Mouse (Mus musculus) midbrain, embryonic 11.5 days (tissue): Measurements from ENCODE around the gene Rhof. TPM values are rescaled to one million over a fixed set of nuclear protein-coding genes. Genes with fewer than 3 reads are reported as not detected.
A peak's percentile ranks its signal among the peaks of the same experiment; 100 is the strongest.

ENCODE experiments used
- ATAC-seq: fragments of 200-750 bp; cut with Nextera tagmentation; 2 replicates; pipeline ENCODE4 v1.8.0; 2017; ENCODE audit warnings: moderate TSS enrichment, moderate library complexity; ENCODE audit not compliant: low FRiP score
- DNase-seq: peaks from one replicate; pipeline ENCODE4 v3.0.0; 2015; ENCODE audit warnings: low spot score; ENCODE audit errors: missing footprints
- H3K27ac ChIP-seq: fragments of 300-500 bp; sonication (generic); 2 replicates; pipeline ENCODE4 v1.5.1; 2014; ENCODE audit warnings: low read depth, low read length
- H3K27me3 ChIP-seq: fragments of 300-500 bp; sonication (generic); 2 replicates; pipeline ENCODE4 v1.6.1; 2014; ENCODE audit warnings: mild to moderate bottlenecking, low read length, moderate library complexity, mixed read lengths; ENCODE audit not compliant: control insufficient read depth, insufficient read depth
- H3K36me3 ChIP-seq: fragments of 300-500 bp; sonication (generic); 2 replicates; pipeline ENCODE4 v1.6.1; 2014; ENCODE audit warnings: mild to moderate bottlenecking, low read length, moderate library complexity, mixed read lengths; ENCODE audit not compliant: control insufficient read depth, insufficient read depth
- H3K4me1 ChIP-seq: fragments of 300-500 bp; sonication (generic); 2 replicates; pipeline ENCODE4 v1.6.1; 2014; ENCODE audit warnings: low read length; ENCODE audit not compliant: control insufficient read depth, insufficient read depth
- H3K4me2 ChIP-seq: fragments of 300-500 bp; sonication (generic); 2 replicates; pipeline ENCODE4 v1.6.1; 2014; ENCODE audit warnings: mild to moderate bottlenecking, moderate library complexity
- H3K4me3 ChIP-seq: fragments of 300-500 bp; sonication (generic); 2 replicates; pipeline ENCODE4 v1.5.1; 2014; ENCODE audit warnings: low read depth, low read length
- H3K9ac ChIP-seq: fragments of 300-500 bp; sonication (generic); 2 replicates; pipeline ENCODE4 v1.6.1; 2014; ENCODE audit warnings: low read length
- H3K9me3 ChIP-seq: fragments of 300-500 bp; sonication (generic); 2 replicates; pipeline ENCODE4 v1.6.1; 2016; ENCODE audit warnings: low read length; ENCODE audit not compliant: control insufficient read depth
- WGBS: fragments of 180-500 bp; shearing (Covaris S2); extraction: QIAGEN DNeasy Blood & Tissue Kit; methylation state at CpG from one replicate; pipeline ENCODE4 v1.1.7; 2014; 5-methylcytosine and 5-hydroxymethylcytosine counted together
- polyA plus RNA-seq: library from polyadenylated mRNA; unstranded; fragments of >200 nt; fragmentation: Nextera tagmentation; extraction: Ambion mirVana; gene quantifications from 2 replicates; pipeline ENCODE4 v1.2.1, GENCODE M21; 2014

The Rhof gene
- polyA plus RNA-seq, 1 experiment from 2014 or later: 1.6 TPM

- H3K9me3 ChIP-seq: no peaks in the 10 kb centered on the region
- no peaks in the 10 kb centered on the region for H3K27me3 ChIP-seq
- WGBS: 85% methylated on average over 9 of the region's 9 CpGs
- H3K4me1 ChIP-seq: no peaks in the 10 kb centered on the region
- H3K4me3 ChIP-seq: no peak overlapping the region
- ATAC-seq (no peak), DNase-seq (no peak)
- no peak overlapping the region for H3K27ac ChIP-seq
- no peak overlapping the region for H3K4me2 ChIP-seq
- H3K9ac ChIP-seq: no peak overlapping the region
- H3K36me3 ChIP-seq: peaks cover 64% of the 10 kb centered on the region
Observed at GRCm38 (mm10) chr5:123162942-123163341, 30.4 kb upstream of the Rhof start.

DNA sequence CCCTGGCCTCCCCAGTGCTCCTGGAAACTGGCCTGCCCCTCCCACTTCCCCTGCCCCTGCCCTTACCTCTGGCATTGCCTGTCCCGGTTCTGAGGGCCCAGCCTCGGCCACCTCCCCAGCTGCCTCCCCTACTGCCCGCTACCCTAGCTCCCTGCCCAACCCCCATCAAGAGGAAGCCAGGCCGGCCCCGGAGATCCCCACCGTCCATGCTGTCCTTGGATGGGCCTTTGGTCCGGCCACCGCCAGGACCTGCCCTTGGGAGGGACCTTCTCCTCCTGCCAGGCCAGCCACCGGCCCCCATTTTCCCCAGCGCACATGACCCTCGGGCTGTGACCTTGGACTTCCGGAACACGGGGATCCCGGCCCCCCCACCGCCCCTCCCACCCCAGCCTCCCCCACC lies 27.8 kb upstream of the Rhof start:
- no peak for ATAC-seq
- peaks cover 61% of the 10 kb centered on the region for H3K36me3 ChIP-seq

DNA sequence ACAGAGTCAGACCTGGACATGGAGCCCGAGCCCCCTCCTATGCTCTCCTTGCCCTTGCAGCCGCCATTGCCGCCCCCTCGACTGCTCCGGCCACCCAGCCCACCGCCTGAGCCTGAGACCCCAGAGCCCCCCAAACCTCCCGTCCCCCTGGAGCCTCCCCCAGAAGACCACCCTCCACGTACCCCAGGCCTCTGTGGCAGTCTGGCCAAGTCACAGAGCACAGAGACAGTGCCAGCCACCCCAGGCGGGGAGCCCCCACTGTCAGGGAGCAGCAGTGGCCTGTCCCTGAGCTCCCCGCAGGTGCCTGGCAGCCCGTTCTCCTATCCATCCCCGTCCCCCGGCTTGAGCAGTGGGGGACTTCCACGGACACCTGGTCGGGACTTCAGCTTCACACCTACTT lies 27.4 kb upstream of the Rhof start:
- H3K36me3 ChIP-seq: peaks cover 61% of the 10 kb centered on the region
- no peaks in the 10 kb centered on the region for H3K4me1 ChIP-seq
- no peak overlapping the region for H3K27ac ChIP-seq
- H3K27me3 ChIP-seq: no peaks in the 10 kb centered on the region
- no peak overlapping the region for H3K9ac ChIP-seq
- H3K4me3 ChIP-seq: no peak overlapping the region
- no peak overlapping the region for H3K4me2 ChIP-seq
- WGBS: 90% methylated on average over 15 of the region's 15 CpGs
- no peaks in the 10 kb centered on the region for H3K9me3 ChIP-seq
- ATAC-seq: no peak
- no peak for DNase-seq

More for the DNA sequence above, 27.8 kb upstream of the Rhof start:
- 94% methylated on average over 14 of the region's 15 CpGs for WGBS
- H3K4me1 ChIP-seq: no peaks in the 10 kb centered on the region
- H3K27ac ChIP-seq: no peak overlapping the region
- H3K4me3 ChIP-seq: no peak overlapping the region
- H3K4me2 ChIP-seq: no peak overlapping the region
- H3K27me3 ChIP-seq: no peaks in the 10 kb centered on the region
- no peak for DNase-seq
- H3K9me3 ChIP-seq: no peaks in the 10 kb centered on the region
- no peak overlapping the region for H3K9ac ChIP-seq

DNA sequence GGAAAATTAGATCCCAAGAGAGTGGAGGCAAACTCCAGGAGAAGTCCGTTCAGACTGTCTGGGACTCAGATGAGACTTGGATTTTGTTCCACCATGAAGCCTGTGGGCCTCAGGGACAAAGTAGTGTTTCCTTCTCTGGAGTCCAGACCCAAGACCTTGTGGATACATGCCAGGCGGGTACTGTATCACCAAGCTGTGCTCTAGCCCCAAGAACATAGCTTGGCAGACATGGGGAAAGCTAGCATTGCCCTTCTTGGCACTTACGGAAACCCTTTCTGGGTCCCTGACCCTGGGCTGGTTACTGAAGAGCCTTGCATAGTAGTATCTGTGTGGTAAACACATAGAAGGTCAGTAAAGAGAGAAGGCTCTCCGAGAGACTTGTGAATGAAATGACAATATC lies 27.0 kb upstream of the Rhof start:
- Histone ChIP-seq H3K4me3 (no peak overlapping the region), H3K4me2 (no peak overlapping the region), H3K9me3 (no peaks in the 10 kb centered on the region), H3K9ac (no peak overlapping the region), H3K27ac (no peak overlapping the region), H3K4me1 (no peaks in the 10 kb centered on the region), H3K27me3 (no peaks in the 10 kb centered on the region), H3K36me3 (peaks cover 61% of the 10 kb centered on the region)
- 94% methylated on average over 4 of the region's 4 CpGs for WGBS
- ATAC-seq: no peak
- no peak for DNase-seq

GRCm38 (mm10) chr5:123157972-123158371 lies 25.5 kb upstream of the Rhof start:
- H3K27ac ChIP-seq: no peak overlapping the region
- no peak for ATAC-seq
- no peaks in the 10 kb centered on the region for H3K9me3 ChIP-seq
- H3K4me1 ChIP-seq: no peaks in the 10 kb centered on the region
- H3K4me2 ChIP-seq: no peak overlapping the region
- H3K4me3 ChIP-seq: no peak overlapping the region
- DNase-seq: no peak
- 91% methylated on average over 4 of the region's 4 CpGs for WGBS
- H3K9ac ChIP-seq: no peak overlapping the region
- no peaks in the 10 kb centered on the region for H3K27me3 ChIP-seq
- peaks cover 55% of the 10 kb centered on the region for H3K36me3 ChIP-seq

GRCm38 (mm10) chr5:123156763-123157162 lies 24.3 kb upstream of the Rhof start:
- DNase-seq: peak; percentile 81

DNA sequence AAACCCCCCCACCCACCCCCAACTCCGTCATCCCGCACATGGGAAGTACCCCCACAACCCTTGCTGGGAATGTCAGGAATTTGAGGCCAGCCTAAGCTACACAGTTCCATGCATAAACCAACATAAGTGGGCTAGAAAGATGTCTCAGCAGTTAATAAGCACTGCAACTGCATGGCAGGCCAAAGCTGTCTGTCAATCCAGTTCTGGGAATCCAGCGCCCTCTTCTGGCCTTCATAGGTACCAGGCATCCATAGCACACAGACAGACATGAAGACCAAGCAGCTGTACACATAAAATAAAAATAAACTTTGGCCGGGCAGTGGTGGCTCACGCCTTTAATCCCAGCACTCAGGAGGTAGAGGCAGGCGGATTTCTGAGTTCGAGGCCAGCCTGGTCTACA lies 22.9 kb upstream of the Rhof start:
- 63% methylated on average over 7 of the region's 7 CpGs for WGBS
- Histone ChIP-seq H3K9me3 (no peaks in the 10 kb centered on the region), H3K4me3 (no peak overlapping the region), H3K36me3 (peaks cover 50% of the 10 kb centered on the region), H3K27me3 (no peaks in the 10 kb centered on the region), H3K27ac (no peak overlapping the region), H3K4me2 (no peak overlapping the region), H3K9ac (no peak overlapping the region), H3K4me1 (peaks cover 6% of the 10 kb centered on the region)
- ATAC-seq (0 out of 2 replicates have a peak, but pooled peaks have one; percentile 52), DNase-seq (peak; percentile 91)

More at GRCm38 (mm10) chr5:123156763-123157162, 24.3 kb upstream of the Rhof start:
- Histone ChIP-seq H3K4me2 (no peak overlapping the region), H3K4me3 (no peak overlapping the region), H3K4me1 (no peaks in the 10 kb centered on the region), H3K9ac (no peak overlapping the region), H3K36me3 (peaks cover 61% of the 10 kb centered on the region), H3K27ac (no peak overlapping the region), H3K27me3 (no peaks in the 10 kb centered on the region), H3K9me3 (no peaks in the 10 kb centered on the region)
- ATAC-seq: no peak
- WGBS: 89% methylated on average over 12 of the region's 12 CpGs

DNA sequence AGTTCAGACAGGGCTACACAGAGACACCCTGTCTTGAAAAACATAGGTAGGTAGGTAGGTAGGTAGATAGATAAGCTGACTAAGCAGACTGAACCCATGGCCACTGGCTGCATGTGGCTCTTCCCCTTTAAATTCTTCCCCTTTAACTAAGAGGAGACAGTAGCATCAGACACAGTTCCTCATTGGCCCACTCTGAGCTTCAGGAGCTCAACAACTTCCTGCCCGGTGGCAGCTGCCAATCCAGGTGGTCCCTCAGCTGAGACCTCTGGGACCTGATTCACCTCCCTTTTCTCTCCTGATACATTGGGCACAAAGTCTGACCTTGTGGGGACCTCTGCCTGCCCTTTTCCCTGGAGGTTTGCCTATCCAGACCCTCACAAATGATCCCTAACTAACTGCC lies 20.4 kb upstream of the Rhof start:
- H3K36me3 ChIP-seq: peaks cover 36% of the 10 kb centered on the region
- WGBS: 88% methylated on average over 1 of the region's 1 CpGs
- H3K9ac ChIP-seq: no peak overlapping the region
- DNase-seq: no peak
- no peak overlapping the region for H3K4me2 ChIP-seq
- H3K4me1 ChIP-seq: peaks cover 19% of the 10 kb centered on the region
- no peaks in the 10 kb centered on the region for H3K9me3 ChIP-seq
- H3K27ac ChIP-seq: no peak overlapping the region
- no peaks in the 10 kb centered on the region for H3K27me3 ChIP-seq
- H3K4me3 ChIP-seq: no peak overlapping the region
- no peak for ATAC-seq

GRCm38 (mm10) chr5:123151707-123152362 lies 19.3 kb upstream of the Rhof start:
- H3K9ac ChIP-seq: no peak overlapping the region
- no peak for ATAC-seq
- WGBS: 92% methylated on average over 18 of the region's 19 CpGs

More at GRCm38 (mm10) chr5:123151707-123152362, 19.3 kb upstream of the Rhof start:
- DNase-seq: no peak
- no peaks in the 10 kb centered on the region for H3K9me3 ChIP-seq
- no peaks in the 10 kb centered on the region for H3K27me3 ChIP-seq
- H3K4me1 ChIP-seq: peaks cover 19% of the 10 kb centered on the region
- H3K4me2 ChIP-seq: no peak overlapping the region
- H3K4me3 ChIP-seq: no peak overlapping the region
- no peak overlapping the region for H3K27ac ChIP-seq
- H3K36me3 ChIP-seq: peaks cover 34% of the 10 kb centered on the region
